Mouse (Mus musculus) embryo, embryonic 11 days (tissue): Measurements from ENCODE around the gene Pnpo.
A peak's percentile ranks its signal among the peaks of the same experiment; 100 is the strongest.

Experiments used
- DNase-seq: peaks from one replicate; pipeline ENCODE4 v3.0.0-alpha.2; 2015

Gene Pnpo

GRCm38 (mm10) chr11:96969280-96969722 is 25.5 kb upstream of the Pnpo start:
- DNase-seq: no peak

- DNase-seq: no peak
These were observed 24.7 kb upstream of the Pnpo start for GRCm38 (mm10) chr11:96968476-96968875.

GRCm38 (mm10) chr11:96967544-96968269 is 23.9 kb upstream of the Pnpo start:
- DNase-seq: no peak

- no peak for DNase-seq
These were observed 23.2 kb upstream of the Pnpo start for GRCm38 (mm10) chr11:96966914-96967543.

DNA sequence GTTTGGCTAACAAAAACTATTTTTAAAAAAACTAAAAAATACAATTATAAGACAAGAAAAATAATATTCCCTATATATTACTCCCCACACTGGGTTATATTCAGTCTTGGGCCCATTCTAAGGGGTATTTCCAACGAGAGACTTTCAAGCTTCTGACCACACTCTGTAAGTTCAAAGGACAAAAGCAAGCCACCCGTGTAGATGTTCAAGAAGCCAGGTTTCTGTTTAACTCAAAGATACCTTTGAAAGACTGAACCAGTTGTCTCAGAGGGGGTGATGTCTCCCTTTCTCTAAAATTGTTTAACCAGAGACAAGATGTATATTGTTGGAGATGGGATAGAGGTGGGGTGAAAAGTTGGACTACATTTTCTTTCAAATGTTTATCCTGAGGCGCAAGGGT is 22.4 kb upstream of the Pnpo start:
- no peak for DNase-seq

- DNase-seq: peak; percentile 88
These were observed 19.8 kb upstream of the Pnpo start for GRCm38 (mm10) chr11:96963580-96963979.

- DNase-seq: no peak
These were observed 13.4 kb upstream of the Pnpo start for GRCm38 (mm10) chr11:96957061-96957805.

- peak; percentile 52 for DNase-seq
These were observed 12.4 kb upstream of the Pnpo start for GRCm38 (mm10) chr11:96956009-96956724.

GRCm38 (mm10) chr11:96955094-96955493 is 11.3 kb upstream of the Pnpo start:
- no peak for DNase-seq

GRCm38 (mm10) chr11:96952896-96953295 is 9.1 kb upstream of the Pnpo start:
- DNase-seq: no peak

DNA sequence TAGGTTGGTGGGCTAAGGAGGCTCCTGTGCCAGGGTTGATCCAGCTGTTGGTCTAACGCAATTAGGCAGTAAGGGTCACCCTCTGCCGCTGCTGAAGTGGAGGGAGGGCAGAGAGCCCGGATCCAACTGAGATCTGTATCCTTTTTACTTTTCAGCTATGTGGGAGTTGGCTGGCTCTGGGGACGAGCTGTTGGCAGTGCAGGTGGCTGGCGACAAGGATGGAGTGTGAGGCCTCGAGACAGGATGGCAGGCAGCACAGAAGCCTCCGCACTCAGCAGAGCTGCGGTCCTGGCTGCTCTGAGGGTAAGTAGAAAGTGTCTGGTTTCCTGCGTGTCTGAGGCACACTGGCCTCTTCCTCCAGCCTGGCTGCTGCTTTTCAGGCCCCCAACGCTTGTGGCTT is 8.6 kb upstream of the Pnpo start:
- no peak for DNase-seq

DNA sequence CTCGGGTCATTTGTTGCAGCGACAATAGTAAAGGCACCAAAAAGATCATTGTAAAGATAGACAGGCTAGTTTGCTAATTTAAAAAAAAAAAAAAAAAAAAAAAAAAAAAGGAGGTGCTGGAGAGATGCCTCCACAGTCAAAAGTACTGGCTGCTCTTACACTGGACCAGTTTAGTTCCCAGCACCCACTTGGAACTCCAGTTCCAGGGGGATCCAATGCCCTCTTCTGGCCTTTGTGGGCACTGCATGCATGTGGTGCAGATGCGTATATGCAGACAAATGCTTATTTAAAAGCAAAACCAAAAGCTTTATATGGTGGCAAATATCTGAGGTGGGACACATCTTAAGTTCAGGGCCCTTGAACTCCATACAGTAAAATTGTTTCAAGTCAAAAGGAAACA is 7.0 kb upstream of the Pnpo start:
- no peak for DNase-seq

GRCm38 (mm10) chr11:96947849-96948248 is 4.1 kb upstream of the Pnpo start:
- no peak for DNase-seq

DNA sequence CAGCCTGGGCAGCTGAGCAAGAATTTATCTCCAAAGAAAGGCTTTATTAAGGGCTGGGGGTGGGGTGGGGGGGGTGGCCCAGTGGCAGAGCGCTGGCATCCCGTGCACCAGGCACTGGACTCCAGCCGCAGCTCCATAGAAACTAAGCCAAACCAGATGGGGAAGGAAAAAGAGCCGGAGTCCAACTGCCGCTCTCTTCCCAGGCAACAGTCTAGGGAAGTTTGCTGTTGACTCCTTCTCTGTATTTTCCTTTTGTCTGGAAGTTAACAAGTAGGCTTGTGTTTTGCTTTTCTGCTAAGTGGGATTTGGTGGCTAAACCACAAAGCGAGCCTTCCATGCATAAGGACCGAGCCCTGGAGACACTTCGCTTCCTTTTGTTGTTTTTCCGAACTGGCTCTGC is 2.7 kb upstream of the Pnpo start:
- DNase-seq: no peak

GRCm38 (mm10) chr11:96944844-96945580 is 1.2 kb upstream of the Pnpo start:
- no peak for DNase-seq

- DNase-seq: no peak
These were observed 1.7 kb downstream of the Pnpo start for GRCm38 (mm10) chr11:96941989-96942590.

- DNase-seq: no peak
These were observed 3.0 kb downstream of the Pnpo start for GRCm38 (mm10) chr11:96940578-96941465.

DNA sequence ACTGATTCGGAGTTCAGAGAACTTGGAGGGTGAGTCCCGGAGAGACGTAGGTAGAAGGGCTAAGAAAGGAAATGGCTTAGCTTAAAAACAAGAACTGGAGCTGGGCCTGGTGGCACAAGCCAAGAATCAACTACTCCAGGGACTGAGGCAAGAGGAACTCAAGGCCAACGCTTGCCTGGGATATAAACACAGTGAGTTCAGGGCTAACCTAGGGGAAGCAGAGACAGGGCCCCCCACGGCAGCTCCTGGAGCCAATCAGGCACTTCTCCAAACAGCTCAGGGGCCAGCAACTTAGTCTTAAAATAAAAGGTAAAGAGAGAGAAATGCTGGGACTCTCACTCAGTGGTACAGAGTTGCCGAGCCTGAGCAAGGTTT is 5.4 kb downstream of the Pnpo start:
- DNase-seq: no peak

- DNase-seq: peak; percentile 71
These were observed 6.0 kb downstream of the Pnpo start for GRCm38 (mm10) chr11:96937549-96938425.
